Mouse (Mus musculus) cerebellum, adult (tissue): Measurements from ENCODE around the gene Olfr33.

Experiments used
- ATAC-seq: cut with Nextera tagmentation; 2 replicates; pipeline ENCODE4 v1.9.2; 2017; ENCODE audit warnings: mild to moderate bottlenecking, moderate library complexity, mixed read lengths; ENCODE audit not compliant: insufficient number of reproducible peaks, low FRiP score, low TSS enrichment

Gene Olfr33

DNA sequence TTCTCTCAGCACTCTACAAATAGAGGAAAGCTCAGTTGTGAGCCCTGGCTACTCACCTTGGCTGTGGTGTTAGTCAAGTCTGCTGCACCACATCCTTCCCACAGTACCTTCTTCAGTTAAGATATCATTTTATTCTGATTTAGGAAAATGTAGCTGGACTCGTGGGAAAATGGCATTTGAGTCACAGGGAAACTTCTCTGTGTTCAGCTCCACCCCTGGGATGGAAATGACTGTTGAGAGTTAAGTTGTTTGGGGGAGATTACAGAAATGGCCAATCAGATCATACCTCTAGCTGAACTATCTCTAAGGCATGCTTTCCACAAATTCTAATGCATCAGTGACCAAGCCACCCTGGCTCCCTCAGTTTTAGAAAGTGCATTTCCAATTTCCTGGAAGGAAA lies at the start of gene Olfr33:
Gene Olfr33 (minus strand): TSS at position 101 of the 400 bp plus-strand sequence.
- no peak for ATAC-seq

- no peak for ATAC-seq
Measured at GRCm38 (mm10) chr7:102759266-102759665, 40.4 kb upstream of the Olfr33 start, which contains the start of the genes Olfr560 and Olfr78. Gene Olfr560, minus strand, starts transcription at chr7:102759366. Gene Olfr78, minus strand, starts transcription at chr7:102759471.

DNA sequence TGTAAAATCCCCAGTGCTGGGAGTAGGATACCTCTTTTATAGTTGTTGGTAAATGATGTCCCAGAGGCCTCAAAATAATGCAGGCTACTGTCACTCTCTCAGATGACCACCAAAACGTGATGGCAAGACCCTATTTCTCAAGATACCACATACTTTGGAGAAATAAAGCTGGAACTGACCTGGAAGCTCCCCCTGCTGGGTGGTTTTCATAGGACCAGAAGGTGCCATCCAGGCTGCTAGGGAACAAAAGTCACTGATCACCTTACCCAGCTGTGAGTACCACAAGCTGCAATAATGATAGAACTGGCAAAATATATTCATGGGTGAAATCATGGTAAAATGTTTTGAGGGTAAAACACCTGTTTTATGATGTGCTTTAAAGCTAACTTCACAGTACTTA lies 33.2 kb upstream of the Olfr33 start:
- no peak for ATAC-seq

GRCm38 (mm10) chr7:102737705-102738104 lies 18.8 kb upstream of the Olfr33 start:
- ATAC-seq = no peak

DNA sequence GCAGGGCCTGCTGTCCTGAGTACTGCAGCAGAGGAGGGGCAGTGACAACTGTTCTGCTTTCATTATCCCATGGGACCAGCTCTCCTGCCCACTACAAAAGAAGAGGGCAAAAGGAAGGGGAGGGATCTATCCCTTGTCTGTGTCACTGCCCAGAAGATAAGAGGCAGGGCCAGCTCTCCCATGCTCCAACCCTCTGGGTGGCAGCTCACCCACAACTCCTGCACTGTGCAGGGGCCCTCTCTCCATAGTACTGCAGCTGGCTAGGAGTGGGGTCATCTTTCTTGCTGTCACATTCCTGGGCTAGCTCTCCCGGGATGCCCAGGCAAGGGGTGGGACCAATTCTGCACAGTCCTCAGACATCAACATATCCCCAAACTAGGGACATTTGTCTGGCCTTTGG lies 14.9 kb upstream of the Olfr33 start:
- ATAC-seq = no peak

DNA sequence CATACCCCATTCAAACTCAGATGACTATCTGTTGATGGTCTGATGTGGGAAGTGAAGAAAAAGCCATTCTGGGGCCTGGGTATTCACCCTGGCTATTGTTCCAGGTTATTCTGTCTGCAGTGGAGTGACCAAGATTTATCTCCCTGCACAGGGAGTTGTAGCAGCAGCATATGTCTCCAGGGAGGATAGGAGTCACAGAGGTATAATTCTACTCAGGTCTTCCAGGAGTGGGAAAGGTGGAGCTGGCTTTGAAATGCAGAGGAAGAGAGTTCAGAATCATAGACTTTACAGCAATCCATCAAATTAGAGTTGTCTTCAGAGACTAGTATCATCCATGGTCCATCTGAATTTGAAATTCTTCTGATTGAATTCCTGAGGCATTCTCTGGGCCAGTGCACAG lies 8.5 kb upstream of the Olfr33 start, which contains the start of gene Olfr559:
Gene Olfr559 (minus strand): TSS at position 101 of the 400 bp plus-strand sequence.
- ATAC-seq = no peak

DNA sequence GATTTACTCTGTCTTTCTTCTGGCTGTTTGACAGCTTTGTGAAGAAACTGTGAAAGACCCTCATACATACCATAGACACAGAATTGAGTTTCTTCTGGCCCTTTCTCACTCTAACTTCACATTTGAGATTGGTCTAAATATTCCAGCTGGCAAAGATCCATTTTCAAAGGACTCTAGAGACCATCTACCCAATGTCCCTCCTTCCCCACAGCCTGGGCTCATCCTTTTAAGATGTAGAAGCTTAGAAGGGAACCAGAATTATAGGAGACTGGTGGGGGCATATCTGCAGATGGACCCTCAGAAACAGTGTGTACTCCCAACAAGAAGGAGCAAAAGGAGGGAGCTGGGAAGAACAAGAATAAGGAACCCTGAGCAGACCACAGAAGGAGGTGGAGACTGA lies 17.0 kb downstream of the Olfr33 start, which contains the start of gene Olfr558:
Gene Olfr558 (plus strand): TSS at position 301 of the 400 bp plus-strand sequence.
- no peak for ATAC-seq

GRCm38 (mm10) chr7:102698461-102698860 lies 20.4 kb downstream of the Olfr33 start:
- no peak for ATAC-seq

DNA sequence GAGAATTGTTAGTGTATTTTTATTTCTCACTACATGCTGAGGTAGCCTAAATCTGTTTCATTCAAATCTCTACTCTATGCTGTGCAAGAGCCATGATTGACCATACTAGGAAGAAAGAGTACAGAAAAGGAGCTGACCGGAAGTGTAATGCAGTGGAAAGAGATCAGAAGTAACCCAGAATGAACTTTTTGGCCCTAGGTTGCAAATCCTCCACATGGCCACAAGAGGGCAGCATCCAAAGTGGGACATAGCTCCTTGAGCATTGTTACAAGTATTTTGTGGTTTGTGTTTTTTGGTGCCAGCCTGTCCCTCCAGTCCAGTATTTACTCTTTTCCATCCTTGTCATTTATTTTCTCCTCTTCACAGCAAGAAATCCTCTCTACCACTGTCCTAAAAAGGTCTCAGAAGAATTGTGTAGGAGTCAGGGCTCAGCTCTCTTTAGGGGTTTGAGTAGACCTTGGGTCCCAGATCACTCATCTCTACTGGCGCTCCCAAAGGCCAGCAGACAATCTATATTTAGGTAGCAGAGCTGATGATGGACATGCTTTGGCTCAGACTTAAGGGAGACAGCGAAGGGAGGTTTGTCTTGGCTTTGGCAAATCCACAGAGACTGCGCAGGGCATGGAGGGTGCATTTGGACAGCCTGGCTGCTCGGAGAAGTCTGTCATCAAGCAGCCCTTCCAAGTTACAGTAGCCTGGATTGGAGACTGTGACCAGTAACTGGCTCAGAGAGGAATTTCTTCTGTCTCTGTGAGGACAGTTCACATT lies 23.3 kb downstream of the Olfr33 start, which contains the start of gene Olfr557:
Gene Olfr557 (plus strand): TSS at position 553 of the 768 bp plus-strand sequence.
- no peak for ATAC-seq

DNA sequence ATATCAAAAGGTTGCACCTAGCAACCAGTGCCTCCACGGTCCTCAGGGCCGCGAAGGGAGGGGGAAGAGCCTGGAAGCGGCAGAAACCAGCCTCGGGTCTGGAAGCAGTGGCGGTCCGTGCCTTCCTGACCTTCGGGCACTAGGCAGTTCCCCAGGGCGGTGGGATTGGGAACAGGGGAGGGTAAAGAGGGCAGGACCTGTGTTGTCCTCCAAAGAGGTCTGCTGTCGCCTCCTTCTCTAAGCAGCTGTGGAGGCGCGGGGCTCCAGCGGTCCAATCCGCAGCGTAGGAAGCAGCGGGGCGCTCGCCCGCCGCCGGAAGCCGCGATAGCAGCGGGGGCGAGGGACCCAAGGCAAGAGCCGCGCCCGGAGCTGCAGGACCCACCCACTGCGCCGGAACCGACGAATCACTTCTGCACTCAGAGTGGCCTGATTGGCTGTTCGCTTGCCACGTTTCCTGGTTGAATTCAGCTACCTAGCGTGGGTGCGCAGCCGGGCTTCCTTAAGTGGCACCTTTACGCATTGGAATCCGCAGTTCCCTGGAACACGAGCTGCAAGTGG lies 31.8 kb downstream of the Olfr33 start, which contains the start of gene Trim68:
Gene Trim68 (minus strand): TSS at position 384 of the 558 bp plus-strand sequence.
- ATAC-seq = peak; percentile 86

GRCm38 (mm10) chr7:102681916-102682315 lies 37.0 kb downstream of the Olfr33 start:
- ATAC-seq = no peak

DNA sequence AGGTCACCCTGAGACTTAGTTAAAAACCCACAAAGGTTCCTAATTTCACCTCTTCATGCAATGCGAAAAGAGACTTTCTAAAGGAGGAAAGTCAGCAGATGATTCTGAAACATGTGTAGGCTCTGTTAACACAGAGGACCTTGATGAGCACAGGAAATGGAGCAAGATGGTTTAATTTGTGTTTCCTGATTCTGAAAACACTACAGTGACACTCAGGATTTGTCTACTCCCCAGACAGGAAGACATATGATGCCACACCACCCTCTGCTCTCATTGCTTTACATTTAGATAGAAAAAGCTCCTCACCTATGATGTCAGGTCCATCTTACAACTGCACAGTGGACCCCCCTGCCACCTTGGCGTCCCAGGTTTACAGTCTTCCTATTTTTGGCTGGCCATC lies 42.6 kb downstream of the Olfr33 start:
- no peak for ATAC-seq

GRCm38 (mm10) chr7:102665378-102665777 lies 53.5 kb downstream of the Olfr33 start:
- no peak for ATAC-seq

DNA sequence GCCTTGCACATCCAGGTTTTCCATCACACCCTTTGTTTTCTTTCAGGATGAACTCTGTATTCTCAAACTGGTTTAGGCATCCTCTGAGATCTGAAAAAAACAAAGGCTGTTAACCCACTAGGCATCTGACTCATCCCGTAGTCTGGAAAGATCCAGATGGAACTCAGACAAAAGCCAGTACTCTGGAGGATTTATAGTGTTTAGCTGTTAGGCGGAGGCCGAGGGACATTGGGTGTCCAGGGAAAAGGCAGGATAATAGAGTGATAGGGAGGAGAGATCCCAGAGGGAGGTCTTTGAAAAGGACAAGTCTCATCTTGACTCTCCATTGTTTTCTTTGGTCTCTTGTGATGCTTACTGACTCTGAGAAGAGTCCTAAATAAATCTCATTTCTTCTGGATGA lies 54.3 kb downstream of the Olfr33 start, which contains the start of gene Olfr556:
Gene Olfr556 (plus strand): TSS at position 301 of the 400 bp plus-strand sequence.
- no peak for ATAC-seq
